ENCODE assay signal across 9 mouse cellular contexts in the genomic region with DNA sequence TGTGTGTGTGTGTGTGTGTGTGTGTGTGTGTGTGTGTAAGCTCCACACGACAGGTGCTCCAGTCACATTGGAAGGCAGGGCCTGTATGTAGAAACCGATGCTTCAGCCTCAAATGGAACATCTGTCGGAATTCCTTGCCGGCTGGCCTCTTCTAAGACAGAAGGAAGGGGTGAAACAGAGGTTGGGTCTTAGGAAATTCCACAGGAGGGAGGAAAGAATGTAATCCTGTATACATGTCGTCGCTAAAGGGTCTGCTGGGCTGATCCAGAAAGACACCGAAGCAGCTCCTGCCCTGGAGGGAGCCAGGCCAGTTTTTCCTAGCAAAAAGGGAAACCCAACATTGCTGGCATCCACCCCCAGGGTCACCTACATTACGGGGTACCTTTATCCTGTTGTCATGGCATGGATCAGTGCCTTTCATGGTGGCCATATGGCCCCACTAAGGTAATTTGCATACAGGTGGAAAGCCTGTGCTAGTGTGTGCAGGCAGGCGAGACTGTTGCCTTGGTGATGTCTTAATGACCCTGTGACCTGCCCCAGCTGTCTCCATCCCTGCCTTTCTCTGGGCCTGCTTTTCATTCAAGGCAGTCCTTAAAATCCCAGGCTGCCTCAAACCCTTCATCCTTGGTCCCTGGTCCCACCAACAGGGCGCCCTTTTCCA. TPM values are rescaled to one million over a fixed set of nuclear protein-coding genes. Genes with fewer than 3 reads are reported as not detected.
A peak's percentile ranks its signal among the peaks of the same experiment; 100 is the strongest.
DNase-seq lines count a peak whose midpoint lies in the region; ATAC-seq and TF ChIP-seq lines count a peak whose summit lies in the region.
"Had no signal": no experiment of that assay in that cellular context is flagged by ENCODE, and none has a peak within 500 bp of the region (broad histone marks: within the 10 kb centered on the region; RNA-seq: fewer than 3 reads in every experiment).

No protein-coding gene starts in this region.

- no peaks in the 10 kb centered on the region; the same call in 1 of the 2 replicates for H3K27me3 ChIP-seq in erythroblast, embryonic 14.5 days (ENCODE audit: control insufficient read depth)
- peaks cover 9% of the 10 kb centered on the region for H3K27me3 ChIP-seq in forebrain, embryonic 10.5 days (ENCODE audit: poor library complexity, severe bottlenecking)
- no peaks in the 10 kb centered on the region for H3K27me3 ChIP-seq in kidney, postnatal 0 days (ENCODE audit: insufficient read depth, low read length)
- no peaks in the 10 kb centered on the region for H3K27me3 ChIP-seq in midbrain, postnatal 0 days (ENCODE audit: insufficient read depth, low read length)
- H3K27me3 ChIP-seq: embryonic facial prominence, embryonic 13.5 days had no signal

- WGBS in forebrain, embryonic 10.5 days, result 15% methylated on average over 10 of the region's 10 CpGs
- 23% methylated on average over 10 of the region's 10 CpGs for WGBS in kidney, postnatal 0 days
- WGBS in midbrain, postnatal 0 days, result 19% methylated on average over 10 of the region's 10 CpGs

- ATAC-seq in erythroblast, adult 5-6 weeks (replicated peaks; ENCODE audit: low FRiP score, poor library complexity, severe bottlenecking), result no peak
- ATAC-seq in kidney, postnatal 0 days (replicated peaks; ENCODE audit: low FRiP score, low read depth), result peak; percentile 81
- ATAC-seq in midbrain, postnatal 0 days (ENCODE audit: low FRiP score), result no peak

- no peaks in the 10 kb centered on the region for H3K9me3 ChIP-seq in erythroblast, embryonic 14.5 days (ENCODE audit: control insufficient read depth, low read length)
- H3K9me3 ChIP-seq in forebrain, embryonic 10.5 days, result no peaks in the 10 kb centered on the region
- no peaks in the 10 kb centered on the region for H3K9me3 ChIP-seq in kidney, postnatal 0 days (replicated peaks; ENCODE audit: low read length)
- H3K9me3 ChIP-seq in midbrain, postnatal 0 days (ENCODE audit: low read length), result no peaks in the 10 kb centered on the region
- H3K9me3 ChIP-seq: embryonic facial prominence, embryonic 13.5 days had no signal

- intact Hi-C loops in gastrocnemius, postnatal 14 days (cut with DNase I; ENCODE audit: low total_unique reads), result no loop called here

- H3K4me2 ChIP-seq in kidney, postnatal 0 days (ENCODE audit: low read length), result no peak overlapping the region
- no peak overlapping the region for H3K4me2 ChIP-seq in midbrain, postnatal 0 days (ENCODE audit: low read depth, low read length, poor library complexity, severe bottlenecking)
- H3K4me2 ChIP-seq: embryonic facial prominence, embryonic 13.5 days had no signal

- H3K27ac ChIP-seq in forebrain, embryonic 10.5 days, result peak overlapping the region; percentile 83
- H3K27ac ChIP-seq in kidney, postnatal 0 days, result peak overlapping the region; percentile 76
- 0 out of 2 replicates have a peak overlapping the region, but pooled peaks have one; percentile 7 for H3K27ac ChIP-seq in midbrain, postnatal 0 days (ENCODE audit: low read depth, low read length)
- H3K27ac ChIP-seq: embryonic facial prominence, embryonic 13.5 days had no signal

- H3K9ac ChIP-seq in kidney, postnatal 0 days (ENCODE audit: low read depth, low read length), result no peak overlapping the region
- 0 out of 2 replicates have a peak overlapping the region, but pooled peaks have one; percentile 2 for H3K9ac ChIP-seq in midbrain, postnatal 0 days (replicated peaks; ENCODE audit: low read length, poor library complexity, severe bottlenecking)

- peaks cover 84% of the 10 kb centered on the region for H3K4me1 ChIP-seq in erythroblast, embryonic 14.5 days (ENCODE audit: control insufficient read depth)
- peaks cover 62% of the 10 kb centered on the region for H3K4me1 ChIP-seq in forebrain, embryonic 10.5 days
- peaks cover 17% of the 10 kb centered on the region for H3K4me1 ChIP-seq in kidney, postnatal 0 days (replicated peaks; ENCODE audit: insufficient read depth, low read length)
- H3K4me1 ChIP-seq in midbrain, postnatal 0 days (ENCODE audit: insufficient read depth, low read length), result peaks cover 8% of the 10 kb centered on the region; the same call in 1 of the 2 replicates

- no peak for TF ChIP-seq CTCF in kidney, postnatal 0 days (IDR thresholded peaks at IDR 0.05; ENCODE audit: low read depth)
- TF ChIP-seq CTCF in midbrain, postnatal 0 days (IDR thresholded peaks at IDR 0.05), result no peak

- peak; percentile 70 for DNase-seq in forebrain, embryonic 10.5 days (ENCODE audit: extremely low spot score, low spot score)
- DNase-seq in kidney, postnatal 0 days (ENCODE audit: low spot score), result peak; percentile 82
- DNase-seq in midbrain, postnatal 0 days (ENCODE audit: low spot score), result peak; percentile 61
- no peak for DNase-seq in testis, postnatal 14 days (ENCODE audit: low spot score)
- DNase-seq in cerebellum, postnatal 25 days, result no peak
- DNase-seq in gastrocnemius, postnatal 14 days, result no peak

- peaks cover 86% of the 10 kb centered on the region for H3K36me3 ChIP-seq in erythroblast, embryonic 14.5 days (ENCODE audit: control insufficient read depth)
- peaks cover 65% of the 10 kb centered on the region for H3K36me3 ChIP-seq in forebrain, embryonic 10.5 days (replicated peaks)
- H3K36me3 ChIP-seq in kidney, postnatal 0 days (ENCODE audit: insufficient read depth, low read length), result peaks cover 36% of the 10 kb centered on the region
- H3K36me3 ChIP-seq in midbrain, postnatal 0 days (ENCODE audit: insufficient read depth, low read length), result peaks cover 21% of the 10 kb centered on the region

- H3K4me3 ChIP-seq in erythroblast, embryonic 14.5 days (replicated peaks), result peak overlapping the region; percentile 74
- peak overlapping the region; percentile 22; the same call in 1 of the 2 replicates for H3K4me3 ChIP-seq in forebrain, embryonic 10.5 days
- no peak overlapping the region for H3K4me3 ChIP-seq in kidney, postnatal 0 days (replicated peaks; ENCODE audit: low read depth, low read length)
- H3K4me3 ChIP-seq in midbrain, postnatal 0 days (ENCODE audit: low read depth, low read length), result no peak overlapping the region
- H3K4me3 ChIP-seq: embryonic facial prominence, embryonic 13.5 days had no signal

RNA-seq across cellular contexts. Expression of a gene that starts 3.4 kb away (rescaled TPM):
- polyA plus RNA-seq in erythroblast, embryonic 14.5 days (2012), result 1.6 and 2.1 TPM in 2 replicates
- total RNA-seq in erythroblast, adult 5-6 weeks (2015; ENCODE audit: low replicate concordance), result 0.63 TPM in 1 of 2 replicates, not detected in the other
- total RNA-seq in erythroblast, adult 5-6 weeks (2017; ENCODE audit: low replicate concordance), result 3.1 and 4.2 TPM in 2 replicates
- polyA plus RNA-seq in forebrain, embryonic 10.5 days (2016; fragmentation: Nextera tagmentation; extraction: Ambion mirVana), result 4.4 and 4.6 TPM in 2 replicates
- 3.7 and 4.0 TPM in 2 replicates for polyA plus RNA-seq in kidney, postnatal 0 days (2015; fragmentation: Nextera tagmentation; extraction: Ambion mirVana)
- total RNA-seq in midbrain, postnatal 0 days (2014; rRNA removed), result 19.3 and 27.5 TPM in 2 replicates
- 9.5 and 10.2 TPM in 2 replicates for polyA plus RNA-seq in midbrain, postnatal 0 days (2015; fragmentation: Nextera tagmentation; extraction: Ambion mirVana)
- total RNA-seq in gastrocnemius, postnatal 14 days (2021), result 1 to 10 TPM; 2.5 to 2.9 TPM

RNA-seq across cellular contexts. Expression of a gene that starts 3.7 kb away (rescaled TPM):
- polyA plus RNA-seq in erythroblast, embryonic 14.5 days (2012), result 52.6 and 58.1 TPM in 2 replicates
- 160 and 210 TPM in 2 replicates for total RNA-seq in erythroblast, adult 5-6 weeks (2015; ENCODE audit: low replicate concordance)
- 363 and 459 TPM in 2 replicates for total RNA-seq in erythroblast, adult 5-6 weeks (2017; ENCODE audit: low replicate concordance)
- 65.9 and 79.3 TPM in 2 replicates for polyA plus RNA-seq in forebrain, embryonic 10.5 days (2016; fragmentation: Nextera tagmentation; extraction: Ambion mirVana)
- polyA plus RNA-seq in kidney, postnatal 0 days (2015; fragmentation: Nextera tagmentation; extraction: Ambion mirVana), result 36.1 and 39.0 TPM in 2 replicates
- total RNA-seq in midbrain, postnatal 0 days (2014; rRNA removed), result 10.0 and 13.1 TPM in 2 replicates
- polyA plus RNA-seq in midbrain, postnatal 0 days (2015; fragmentation: Nextera tagmentation; extraction: Ambion mirVana), result 14.0 and 15.1 TPM in 2 replicates
- total RNA-seq in gastrocnemius, postnatal 14 days (2021), result 1 to 10 TPM; 4.7 to 5.4 TPM

RNA-seq across cellular contexts. Expression of a gene that starts 10.6 kb away (rescaled TPM):
- polyA plus RNA-seq in erythroblast, embryonic 14.5 days (2012), result 27.7 and 31.8 TPM in 2 replicates
- 0.96 and 3.8 TPM in 2 replicates for total RNA-seq in erythroblast, adult 5-6 weeks (2015; ENCODE audit: low replicate concordance)
- total RNA-seq in erythroblast, adult 5-6 weeks (2017; ENCODE audit: low replicate concordance), result 6.4 and 7.7 TPM in 2 replicates
- 8.9 and 10.0 TPM in 2 replicates for polyA plus RNA-seq in forebrain, embryonic 10.5 days (2016; fragmentation: Nextera tagmentation; extraction: Ambion mirVana)
- 13.1 and 15.3 TPM in 2 replicates for polyA plus RNA-seq in kidney, postnatal 0 days (2015; fragmentation: Nextera tagmentation; extraction: Ambion mirVana)
- 98.2 and 103 TPM in 2 replicates for total RNA-seq in midbrain, postnatal 0 days (2014; rRNA removed)
- polyA plus RNA-seq in midbrain, postnatal 0 days (2015; fragmentation: Nextera tagmentation; extraction: Ambion mirVana), result 11.7 and 13.1 TPM in 2 replicates
- total RNA-seq in gastrocnemius, postnatal 14 days (2021), result 10 to 100 TPM; 49.6 to 50.8 TPM

RNA-seq across cellular contexts. Expression of a gene that starts 16.4 kb away (rescaled TPM):
- 3.0 and 3.9 TPM in 2 replicates for polyA plus RNA-seq in erythroblast, embryonic 14.5 days (2012)
- 18.2 and 36.5 TPM in 2 replicates for total RNA-seq in erythroblast, adult 5-6 weeks (2015; ENCODE audit: low replicate concordance)
- 18.7 and 21.0 TPM in 2 replicates for total RNA-seq in erythroblast, adult 5-6 weeks (2017; ENCODE audit: low replicate concordance)
- polyA plus RNA-seq in forebrain, embryonic 10.5 days (2016; fragmentation: Nextera tagmentation; extraction: Ambion mirVana), result 23.2 and 26.9 TPM in 2 replicates
- polyA plus RNA-seq in kidney, postnatal 0 days (2015; fragmentation: Nextera tagmentation; extraction: Ambion mirVana), result 29.9 and 33.4 TPM in 2 replicates
- 36.5 and 40.1 TPM in 2 replicates for total RNA-seq in midbrain, postnatal 0 days (2014; rRNA removed)
- polyA plus RNA-seq in midbrain, postnatal 0 days (2015; fragmentation: Nextera tagmentation; extraction: Ambion mirVana), result 35.5 and 36.7 TPM in 2 replicates
- total RNA-seq in gastrocnemius, postnatal 14 days (2021), result 10 to 100 TPM; 14.9 to 17.4 TPM

RNA-seq across cellular contexts. Expression of a gene that starts 30.6 kb away (rescaled TPM):
- 219 and 275 TPM in 2 replicates for polyA plus RNA-seq in erythroblast, embryonic 14.5 days (2012)
- 77.1 and 92.0 TPM in 2 replicates for total RNA-seq in erythroblast, adult 5-6 weeks (2015; ENCODE audit: low replicate concordance)
- total RNA-seq in erythroblast, adult 5-6 weeks (2017; ENCODE audit: low replicate concordance), result 33.9 and 49.3 TPM in 2 replicates
- polyA plus RNA-seq in forebrain, embryonic 10.5 days (2016; fragmentation: Nextera tagmentation; extraction: Ambion mirVana), result 128 and 129 TPM in 2 replicates
- polyA plus RNA-seq in kidney, postnatal 0 days (2015; fragmentation: Nextera tagmentation; extraction: Ambion mirVana), result 84.8 and 91.5 TPM in 2 replicates
- total RNA-seq in midbrain, postnatal 0 days (2014; rRNA removed), result 44.8 and 89.5 TPM in 2 replicates
- 59.1 and 60.4 TPM in 2 replicates for polyA plus RNA-seq in midbrain, postnatal 0 days (2015; fragmentation: Nextera tagmentation; extraction: Ambion mirVana)
- total RNA-seq in gastrocnemius, postnatal 14 days (2021), result 1 to 10 TPM; 5.8 to 6.2 TPM

Comparison
In these comparisons a context has a peak if more than half of its experiments do, and no peak if none do; other contexts are left out.
1. H3K4me3 ChIP-seq: peak in erythroblast, embryonic 14.5 days (single experiment) and forebrain, embryonic 10.5 days (single experiment); none in kidney, postnatal 0 days (single experiment) and midbrain, postnatal 0 days (single experiment).
2. DNase-seq: peak in forebrain, embryonic 10.5 days (single experiment), kidney, postnatal 0 days (single experiment) and midbrain, postnatal 0 days (single experiment); none in testis, postnatal 14 days (single experiment), cerebellum, postnatal 25 days (0 of 2) and gastrocnemius, postnatal 14 days (single experiment).
3. H3K27ac ChIP-seq: peak in every context shown above with its lines; median percentile 83 in forebrain, embryonic 10.5 days; 76 in kidney, postnatal 0 days; 7 in midbrain, postnatal 0 days.